Mouse (Mus musculus) retina, postnatal 7 days (tissue): ENCODE results near the gene Zfyve9.
A peak's percentile ranks its signal among the peaks of the same experiment; 100 is the strongest.

Experiments
- DNase-seq: peaks from one replicate; pipeline ENCODE4 v3.0.0-alpha.2; 2012; ENCODE audit warnings: low read depth, low spot score

Zfyve9 gene

GRCm38 (mm10) chr4:108780057-108780863 lies at the start of gene Zfyve9:
Gene Zfyve9, minus strand, starts transcription at chr4:108780798.
- peak; percentile 73 for DNase-seq

DNA sequence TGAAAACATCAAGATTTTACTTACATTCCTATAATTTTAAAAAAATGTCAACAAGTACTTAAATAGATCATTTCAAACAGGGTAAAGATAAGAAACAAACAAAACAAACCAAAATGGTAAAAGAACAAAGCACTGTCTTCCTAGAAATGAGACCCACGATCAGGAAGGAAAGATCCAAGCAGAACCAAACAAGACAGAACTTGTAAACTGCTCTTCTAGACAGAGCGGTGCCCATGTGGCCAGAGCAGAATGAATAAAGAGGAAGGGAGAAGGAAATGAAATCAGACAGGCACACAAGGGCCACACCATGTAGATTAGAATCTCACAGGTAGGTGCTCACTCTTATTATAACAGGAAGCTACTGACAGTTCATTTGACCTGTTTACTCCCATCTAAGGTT lies 46.0 kb upstream of the Zfyve9 start:
- DNase-seq, result no peak

- no peak for DNase-seq
These were observed 45.5 kb upstream of the Zfyve9 start for GRCm38 (mm10) chr4:108826096-108826495.

DNA sequence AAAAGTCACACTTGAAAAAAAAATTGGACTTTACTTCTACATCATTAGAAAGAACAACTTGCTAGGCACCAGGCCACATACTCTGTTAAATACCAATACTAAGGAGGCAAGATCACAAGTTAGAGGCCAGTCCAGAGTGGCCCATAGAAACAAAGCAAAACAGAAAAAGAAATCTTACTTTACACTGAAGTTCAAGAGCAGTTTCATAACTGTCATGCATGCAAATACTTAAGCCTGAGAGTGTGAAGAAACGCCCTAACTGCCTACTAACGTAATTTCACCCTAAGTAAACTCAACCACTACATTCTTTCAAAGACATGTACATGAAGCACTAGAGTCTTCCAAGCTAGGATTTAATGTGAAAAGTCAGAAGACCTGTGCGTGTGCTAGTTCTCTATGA lies 45.1 kb upstream of the Zfyve9 start:
- DNase-seq, result no peak

DNA sequence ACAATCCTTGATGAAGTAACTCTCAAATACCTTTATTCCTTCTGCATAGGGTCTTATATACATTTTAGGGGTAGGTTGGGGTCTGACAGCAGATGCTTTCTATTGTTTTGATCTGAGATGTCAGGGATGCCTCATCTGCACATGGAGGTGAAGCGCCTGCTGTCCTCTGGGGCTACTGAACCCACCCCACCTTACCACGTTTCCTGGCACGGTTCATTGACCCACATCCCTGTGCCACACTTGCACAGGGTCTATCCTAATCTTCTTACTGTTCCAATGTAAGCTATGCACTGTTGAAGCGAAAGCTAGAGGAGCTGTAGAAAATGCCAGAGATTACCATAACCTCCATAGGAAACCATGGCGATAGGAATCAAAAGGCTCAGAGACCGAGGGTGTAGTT lies 31.0 kb upstream of the Zfyve9 start:
- DNase-seq, result no peak

DNA sequence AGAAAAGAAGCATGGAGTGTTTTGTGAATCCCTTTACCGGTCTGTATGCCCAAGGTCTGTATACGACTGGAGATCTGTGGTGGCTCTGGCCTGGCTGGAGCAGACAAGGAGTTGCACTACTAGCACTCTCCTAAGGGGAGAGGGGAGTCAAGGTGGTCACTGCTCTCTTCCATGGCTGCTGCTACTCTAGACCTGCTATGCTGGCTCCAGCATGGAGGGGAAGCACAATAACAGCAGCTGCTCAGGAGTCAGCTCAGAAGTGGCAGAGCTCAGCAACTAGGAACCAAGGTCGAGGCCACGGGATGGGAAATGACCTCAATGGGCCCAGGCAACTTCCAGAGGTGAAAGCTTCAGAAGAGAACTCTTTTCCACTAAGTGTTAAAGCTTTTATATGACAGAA lies 30.5 kb upstream of the Zfyve9 start:
- DNase-seq, result no peak

DNA sequence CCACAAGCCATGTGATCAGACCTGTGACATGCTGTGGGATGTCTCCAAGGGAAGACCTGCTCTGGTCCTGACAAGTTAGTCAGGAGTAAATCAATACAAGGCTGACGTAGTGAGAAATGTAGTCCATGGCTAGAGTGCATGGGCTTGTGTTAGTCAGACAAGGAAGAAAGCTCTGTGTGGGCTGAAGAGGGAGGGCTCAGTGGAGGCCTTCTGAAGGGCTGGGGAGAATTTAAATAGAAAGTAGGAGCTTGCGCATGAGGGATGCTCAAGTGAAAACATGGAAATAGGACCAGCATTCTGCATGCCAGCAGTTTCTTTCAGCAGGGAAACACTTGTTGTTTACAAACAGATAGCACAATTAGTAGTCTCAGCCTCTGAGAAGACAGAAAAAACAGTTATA lies 22.9 kb upstream of the Zfyve9 start:
- DNase-seq, result no peak

- DNase-seq, result peak; percentile 42
These were observed 17.7 kb upstream of the Zfyve9 start for GRCm38 (mm10) chr4:108798083-108798830.

GRCm38 (mm10) chr4:108796701-108797100 lies 16.1 kb upstream of the Zfyve9 start:
- no peak for DNase-seq

- DNase-seq, result no peak
These were observed 13.3 kb upstream of the Zfyve9 start for GRCm38 (mm10) chr4:108793941-108794340.

DNA sequence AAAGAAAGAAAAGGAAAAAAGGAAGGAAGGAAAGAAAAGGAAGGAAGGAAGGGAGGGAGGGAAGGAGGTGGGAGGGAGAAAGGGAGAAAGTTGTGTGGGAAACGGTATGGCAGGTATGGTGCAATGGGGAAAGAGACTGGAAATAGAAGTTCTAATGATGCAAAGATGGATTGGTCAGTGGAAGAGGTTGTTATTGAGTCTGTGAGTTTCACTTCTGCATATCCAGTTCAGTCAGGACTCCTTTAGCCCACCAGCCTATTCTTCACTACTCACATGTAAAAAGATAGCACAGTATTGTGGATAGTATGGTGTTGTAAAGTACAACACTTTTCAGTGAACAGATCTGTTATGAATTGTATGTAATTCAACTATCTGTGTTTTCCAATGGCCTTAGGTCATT lies 9.9 kb upstream of the Zfyve9 start:
- DNase-seq, result no peak

DNA sequence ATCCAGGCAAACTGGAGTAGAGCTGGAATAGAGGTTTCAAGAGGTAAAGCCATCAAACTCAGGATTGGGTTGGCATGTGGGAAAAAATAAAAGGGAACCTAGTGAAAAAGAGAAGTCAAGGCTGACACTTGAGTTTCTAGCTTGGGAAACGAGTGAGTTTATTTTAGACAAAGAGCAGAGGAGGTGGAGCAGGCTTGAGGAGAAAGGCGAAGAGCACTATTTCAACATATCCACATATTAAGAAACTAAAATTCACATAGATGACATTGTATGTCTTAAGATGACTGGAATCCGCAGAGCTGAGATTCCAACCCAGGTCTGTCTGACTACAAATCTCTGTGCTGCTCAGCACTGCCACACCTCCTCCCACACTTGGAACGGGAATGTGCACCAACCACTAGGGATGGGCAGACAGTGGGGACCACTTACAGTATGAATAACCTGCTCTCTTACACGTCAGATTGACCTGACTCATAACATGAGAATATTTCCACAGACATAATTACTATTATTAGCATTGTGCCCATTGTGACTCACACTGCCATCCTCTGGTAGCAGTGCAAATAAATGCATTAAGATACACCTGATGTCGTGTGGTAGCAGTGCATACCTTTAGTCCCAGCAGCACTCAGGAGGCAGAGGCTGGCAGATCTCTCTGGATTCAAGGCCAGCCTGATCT lies 8.8 kb upstream of the Zfyve9 start:
- no peak for DNase-seq

GRCm38 (mm10) chr4:108782421-108783085 lies 2.0 kb upstream of the Zfyve9 start:
- no peak for DNase-seq

GRCm38 (mm10) chr4:108781596-108781995 lies 998 bp upstream of the Zfyve9 start:
- no peak for DNase-seq

GRCm38 (mm10) chr4:108780864-108781205 lies 237 bp upstream of the Zfyve9 start:
- no peak for DNase-seq

GRCm38 (mm10) chr4:108779763-108780056 lies 888 bp downstream of the Zfyve9 start:
- no peak for DNase-seq

DNA sequence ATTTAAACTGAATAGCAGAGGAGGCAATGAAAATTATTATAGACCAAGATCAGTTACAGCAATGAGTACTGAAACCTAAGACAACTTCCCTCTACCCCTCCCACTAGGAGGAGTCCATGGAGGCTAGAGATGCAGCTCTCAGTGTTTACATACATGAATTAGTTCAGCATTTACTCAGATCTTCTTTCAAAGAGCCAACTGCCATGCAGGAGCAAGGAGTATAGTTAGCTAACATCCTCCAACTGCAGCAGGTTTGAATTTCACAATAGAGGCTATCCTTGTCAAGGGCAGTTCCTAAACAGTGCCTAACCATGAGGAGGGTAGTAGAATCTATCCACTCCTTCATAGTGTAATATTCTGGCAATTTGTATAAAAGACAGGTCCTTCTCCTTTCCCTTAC lies 12.1 kb downstream of the Zfyve9 start:
- no peak for DNase-seq

DNA sequence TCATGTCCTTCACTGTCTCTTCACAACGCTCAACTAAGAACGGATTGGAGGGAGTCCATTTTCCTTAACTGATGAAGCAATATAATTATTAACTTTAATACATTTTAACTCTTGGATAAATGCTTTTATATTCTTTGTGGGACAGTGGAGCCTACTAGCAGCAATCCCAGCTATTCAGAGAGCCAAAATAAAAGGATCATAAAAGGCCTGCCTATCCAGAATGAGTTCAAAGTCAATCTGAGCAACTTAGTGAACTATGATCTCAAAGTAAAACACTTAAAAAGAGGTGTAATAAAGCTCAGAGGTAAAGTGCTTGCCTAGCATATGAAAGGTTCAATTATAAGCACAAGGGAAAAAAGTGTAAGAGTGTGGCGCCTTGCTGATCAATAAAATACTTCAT lies 21.0 kb downstream of the Zfyve9 start:
- DNase-seq, result no peak

DNA sequence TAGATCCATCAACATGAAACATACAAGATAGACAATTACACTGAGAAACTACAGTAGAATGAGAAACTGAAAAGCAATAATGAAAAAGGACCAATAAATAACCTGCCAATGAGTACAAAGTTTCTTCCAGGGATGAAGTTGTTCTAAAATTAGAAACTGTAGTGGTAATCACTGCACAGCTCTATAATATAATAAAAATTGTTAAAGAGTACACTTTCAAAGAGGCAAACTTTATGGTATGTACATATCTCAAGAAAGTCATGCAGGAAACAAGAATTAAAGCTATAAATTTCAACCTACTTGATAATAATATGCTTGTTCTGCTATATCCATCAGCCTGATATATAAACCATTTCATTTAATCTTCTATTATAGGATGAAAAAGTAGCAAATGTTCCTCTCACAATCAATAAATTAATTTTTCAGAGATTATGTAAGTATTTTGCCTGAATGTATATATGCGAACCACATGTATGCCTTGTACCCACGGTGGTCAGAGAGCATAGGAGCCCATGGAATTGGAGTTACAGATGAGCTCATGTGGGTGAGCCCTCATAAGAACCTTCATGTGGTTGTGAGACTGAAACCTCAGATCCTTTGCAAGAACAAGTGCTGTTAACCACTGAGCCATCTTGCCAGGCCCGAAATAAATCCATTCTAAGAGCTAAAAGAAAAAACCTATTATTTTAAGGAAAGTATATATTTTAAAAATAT lies 34.3 kb downstream of the Zfyve9 start:
- DNase-seq, result no peak

GRCm38 (mm10) chr4:108731582-108731981 lies 49.0 kb downstream of the Zfyve9 start:
- no peak for DNase-seq

- no peak for DNase-seq
These were observed 50.1 kb downstream of the Zfyve9 start for GRCm38 (mm10) chr4:108730450-108730849.

DNA sequence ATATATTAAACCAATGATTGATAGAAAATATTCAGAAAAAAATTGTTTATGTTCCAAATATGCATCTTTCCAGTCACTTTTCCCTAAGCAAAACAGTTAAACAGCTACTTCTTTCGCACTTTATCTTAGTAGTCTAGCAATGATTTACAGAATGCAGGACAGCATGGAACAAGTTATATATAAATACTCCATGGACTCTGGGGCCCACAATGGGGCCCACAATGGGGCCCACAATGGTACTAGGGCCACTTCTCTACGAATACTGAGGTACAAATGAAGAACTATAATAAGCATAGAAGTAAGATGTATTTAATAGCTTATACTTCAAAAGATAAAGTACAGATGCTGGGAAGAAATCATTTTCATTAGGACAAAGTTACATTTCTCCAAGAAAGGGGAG lies 56.5 kb downstream of the Zfyve9 start:
- DNase-seq, result no peak
